Mouse (Mus musculus) MEL (cell line): ENCODE measurements around the gene C1qtnf3.

Source experiments
- MAX ChIP-seq: IDR thresholded peaks from 2 replicates; pipeline ENCODE4 v1.6.1; 2011; ENCODE audit warnings: low read length, improper control_type of control experiment
- RCOR1 ChIP-seq: IDR thresholded peaks from 2 replicates; pipeline ENCODE4 v1.6.1; 2012; ENCODE audit warnings: low read depth, mild to moderate bottlenecking, inconsistent platforms, low read length, improper control_type of control experiment

GRCm38 (mm10) chr15:10947852-10948251 is 4.3 kb upstream of the C1qtnf3 start:
- TF ChIP-seq RCOR1 (no peak), MAX (no peak)
